14 mouse cellular contexts compared by ENCODE assay signal in the genomic region with DNA sequence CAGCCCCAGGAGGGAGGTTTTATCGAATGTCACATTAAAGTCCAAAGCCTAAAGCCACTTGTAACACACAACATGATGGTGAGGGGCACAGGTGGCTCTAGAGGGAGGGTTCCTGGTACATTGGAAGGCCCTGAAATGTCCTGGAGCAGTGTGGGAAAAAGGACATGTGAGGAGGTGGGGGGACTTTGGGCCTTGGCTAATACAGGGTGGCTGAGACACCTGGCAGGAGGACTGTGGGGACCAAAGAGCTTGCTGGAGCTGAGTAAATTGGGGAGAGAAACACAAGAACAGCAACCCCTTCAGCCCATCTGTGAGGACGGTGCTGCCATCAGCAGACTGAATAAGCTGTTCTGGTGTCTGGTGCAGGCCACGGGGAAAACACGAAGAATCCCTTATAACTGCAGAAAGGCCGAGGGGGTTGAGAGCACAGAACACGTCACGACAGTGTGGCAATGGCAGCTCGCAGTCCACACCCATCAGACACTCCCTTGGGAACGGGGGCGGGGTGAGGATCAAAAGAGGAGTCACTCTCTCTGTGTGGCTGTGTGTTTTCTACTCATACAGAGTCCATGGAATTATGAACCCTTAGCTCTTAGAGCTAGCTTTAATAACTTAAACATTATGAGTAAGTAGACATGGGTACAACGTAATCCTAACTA.
"Had no signal": no experiment of that assay in that cellular context is flagged by ENCODE, and none has a peak within 500 bp of the region (broad histone marks: within the 10 kb centered on the region; RNA-seq: fewer than 3 reads in every experiment).

No protein-coding gene starts in this region.

- ATAC-seq: midbrain, embryonic 13.5 days had no signal

- H3K9me3 ChIP-seq: limb, embryonic 12.5 days; lung, embryonic 15.5 days; megakaryocyte, embryonic 14.5 days; midbrain, embryonic 13.5 days; neural tube, embryonic 15.5 days had no signal

- H3K27me3 ChIP-seq: limb, embryonic 12.5 days; lung, embryonic 15.5 days; megakaryocyte, embryonic 14.5 days; midbrain, embryonic 13.5 days; neural tube, embryonic 15.5 days had no signal

- DNase-seq: kidney, adult 8-10 months; kidney, postnatal 25 days; lung, postnatal 14 days; right cerebral cortex, adult 18-20 months; right cerebral cortex, postnatal 25 days; thymus, adult 18-20 months; thymus, postnatal 14 days had no signal

- H3K4me2 ChIP-seq: limb, embryonic 12.5 days; lung, embryonic 15.5 days; midbrain, embryonic 13.5 days; neural tube, embryonic 15.5 days had no signal

- H3K9ac ChIP-seq: limb, embryonic 12.5 days; lung, embryonic 15.5 days; midbrain, embryonic 13.5 days; neural tube, embryonic 15.5 days had no signal

- H3K27ac ChIP-seq: limb, embryonic 12.5 days; lung, embryonic 15.5 days; macrophage; midbrain, embryonic 13.5 days; neural tube, embryonic 15.5 days had no signal

- H3K4me3 ChIP-seq: limb, embryonic 12.5 days; lung, embryonic 15.5 days; megakaryocyte, embryonic 14.5 days; midbrain, embryonic 13.5 days; myocyte; neural tube, embryonic 15.5 days had no signal

- H3K36me3 ChIP-seq: lung, embryonic 15.5 days; neural tube, embryonic 15.5 days had no signal
